Mouse (Mus musculus) gastrocnemius, postnatal 10 days (tissue): ENCODE results near the gene Pdcd4. TPM values are rescaled to one million over a fixed set of nuclear protein-coding genes. Genes with fewer than 3 reads are reported as not detected.
"Not testable (repeated sequence)": the region's sequence is repeated elsewhere in the genome, so short reads cannot be mapped to it uniquely, and the experiment has no call there.

Experiments
- DNase-seq: peaks from one replicate; pipeline ENCODE4 v3.0.0; 2021; ENCODE audit warnings: mixed read lengths
- total RNA-seq, 2 experiments: library from RNA; stranded (reverse); gene quantifications; 2 replicates each; pipeline ENCODE4 v1.2.3; 2021

Gene Pdcd4
- total RNA-seq, 2 experiments from 2014 or later = 27.6 to 32.3 TPM

- DNase-seq = peak; percentile 49
Measured at GRCm38 (mm10) chr19:53945171-53946042, 53.4 kb downstream of the Pdcd4 start.

- DNase-seq = no peak
Measured at GRCm38 (mm10) chr19:53957513-53957912, 65.5 kb downstream of the Pdcd4 start.

GRCm38 (mm10) chr19:53962511-53962910, 70.5 kb downstream of the Pdcd4 start:
- no peak for DNase-seq

- DNase-seq = not testable (repeated sequence)
Measured at GRCm38 (mm10) chr19:53964347-53964746, 72.3 kb downstream of the Pdcd4 start.

- DNase-seq = no peak
Measured at GRCm38 (mm10) chr19:53964910-53965633, 73.0 kb downstream of the Pdcd4 start.

- no peak for DNase-seq
Measured at GRCm38 (mm10) chr19:53969226-53969625, 77.2 kb downstream of the Pdcd4 start.

- DNase-seq = no peak
Measured at GRCm38 (mm10) chr19:53971938-53972337, 79.9 kb downstream of the Pdcd4 start.

- no peak for DNase-seq
Measured at GRCm38 (mm10) chr19:53973656-53974055, 81.6 kb downstream of the Pdcd4 start.

Other genes with a start within 250 kb of the Pdcd4 start
- gene Rbm20, start 214.9 kb upstream of the Pdcd4 start, total RNA-seq = 10 to 100 TPM; 74.3 to 77.4 TPM
- gene Shoc2, start 52.1 kb downstream of the Pdcd4 start, total RNA-seq = 10 to 100 TPM; 25.2 to 29.8 TPM
- gene Bbip1, start 52.4 kb downstream of the Pdcd4 start, total RNA-seq = 10 to 100 TPM; 41.6 to 45.5 TPM
- gene Adra2a, start 151.9 kb downstream of the Pdcd4 start, total RNA-seq = 1 to 10 TPM in 1 of 2 experiments, under 1 TPM in 1; 0.94 to 1.3 TPM